Mouse (Mus musculus) CH12.LX (cell line): ENCODE results near the gene Tle2.

Experiments
- BHLHE40 ChIP-seq: IDR thresholded peaks from 2 replicates; pipeline ENCODE4 v1.6.1; 2011; ENCODE audit warnings: mild to moderate bottlenecking, low read depth, low read length, improper control_type of control experiment
- CHD1 ChIP-seq: IDR thresholded peaks from 2 replicates; pipeline ENCODE4 v1.6.1; 2012; ENCODE audit warnings: low read depth, low read length, improper control_type of control experiment, inconsistent platforms
- CTCF ChIP-seq, 2 experiments: IDR thresholded peaks in 1 of 2; conservative IDR thresholded peaks in 1 of 2; 2 replicates each; pipeline ENCODE4 v1.5.1; 2011 to 2012; ENCODE audit warnings: low read depth in 2 of 2, low read length in 2 of 2, improper control_type of control experiment in 1 of 2, inconsistent platforms in 1 of 2, mild to moderate bottlenecking in 1 of 2, moderate library complexity in 1 of 2
- EP300 ChIP-seq: IDR thresholded peaks from 2 replicates; pipeline ENCODE4 v1.6.1; 2011; ENCODE audit warnings: low read length, improper control_type of control experiment
- JUND ChIP-seq: conservative IDR thresholded peaks from 2 replicates; pipeline ENCODE4 v1.6.1; 2011; ENCODE audit warnings: low read depth, low read length, improper control_type of control experiment
- MAFK ChIP-seq: IDR thresholded peaks from 2 replicates; pipeline ENCODE4 v1.6.1; 2011; ENCODE audit warnings: low read length, improper control_type of control experiment; ENCODE audit not compliant: insufficient replicate concordance
- MAZ ChIP-seq: IDR thresholded peaks from 2 replicates; pipeline ENCODE4 v1.6.1; 2012; ENCODE audit warnings: low read depth, mild to moderate bottlenecking, inconsistent platforms, low read length, improper control_type of control experiment, moderate library complexity
- MEF2A ChIP-seq: IDR thresholded peaks from 2 replicates; pipeline ENCODE4 v1.6.1; 2014; ENCODE audit warnings: low read depth, mild to moderate bottlenecking, inconsistent platforms, low read length, improper control_type of control experiment, borderline replicate concordance
- NELFE ChIP-seq: IDR thresholded peaks from 2 replicates; pipeline ENCODE4 v1.6.1; 2011; ENCODE audit warnings: low read depth, low read length, improper control_type of control experiment
- POLR2A ChIP-seq: IDR thresholded peaks from 2 replicates; pipeline ENCODE4 v1.6.1; 2011; ENCODE audit warnings: low read depth, mild to moderate bottlenecking, improper control_type of control experiment, low read length
- POLR2AphosphoS2 ChIP-seq: IDR thresholded peaks from 2 replicates; pipeline ENCODE4 v1.6.1; 2011; ENCODE audit warnings: low read depth, low read length, improper control_type of control experiment
- SMC3 ChIP-seq: IDR thresholded peaks from 2 replicates; pipeline ENCODE4 v1.6.1; 2011; ENCODE audit warnings: low read depth, low read length, improper control_type of control experiment
- TCF12 ChIP-seq: IDR thresholded peaks from 2 replicates; pipeline ENCODE4 v1.6.1; 2014; ENCODE audit warnings: low read depth, mild to moderate bottlenecking, inconsistent platforms, low read length, improper control_type of control experiment
- USF2 ChIP-seq: conservative IDR thresholded peaks from 2 replicates; pipeline ENCODE4 v1.6.1; 2011; ENCODE audit warnings: low read depth, low read length, improper control_type of control experiment

- TF ChIP-seq MAZ (no peak), POLR2A (no peak), USF2 (no peak), POLR2AphosphoS2 (no peak), BHLHE40 (no peak), MEF2A (no peak), CHD1 (no peak), EP300 (no peak), CTCF (conservative IDR thresholded peaks at IDR 0.05 in 1 of 2, IDR thresholded peaks at IDR 0.05 in 1 of 2; ENCODE audit: low read depth in 2 of 2, low read length in 2 of 2) (no peak), SMC3 (no peak), NELFE (no peak), JUND (no peak), TCF12 (no peak), MAFK (no peak)
Observed at GRCm38 (mm10) chr10:81569507-81570237, 4.7 kb upstream of the Tle2 start.
